Mouse (Mus musculus) embryonic fibroblast, embryonic 13.5 days (primary cell): ENCODE data around the gene Grin2c.

ENCODE experiments used
- CTCF ChIP-seq: IDR thresholded peaks from 2 replicates; pipeline ENCODE4 v1.5.1; 2011; ENCODE audit warnings: mild to moderate bottlenecking, control low read depth, low read length, moderate library complexity, borderline replicate concordance; ENCODE audit not compliant: insufficient read depth
- POLR2A ChIP-seq: IDR thresholded peaks from 2 replicates; pipeline ENCODE4 v1.6.1; 2011; ENCODE audit warnings: low read depth, mild to moderate bottlenecking, control low read depth, low read length, moderate library complexity

GRCm38 (mm10) chr11:115292631-115293375 lies 25.8 kb upstream of the Grin2c start:
- TF ChIP-seq CTCF: no peak
- TF ChIP-seq POLR2A: no peak
